Mouse (Mus musculus): ENCODE results near the gene S1pr3. TPM values are rescaled to one million over a fixed set of nuclear protein-coding genes. Genes with fewer than 3 reads are reported as not detected.

S1pr3 gene
- polyA plus RNA-seq, 1 experiment from 2014 or later, result 15.5 TPM

GRCm38 (mm10) chr13:51399562-51399961, 8.9 kb upstream of the S1pr3 start:
- 88% methylated on average over 3 of the region's 3 CpGs for WGBS
- H3K9me3 ChIP-seq (ENCODE audit: control insufficient read depth, low read length), result no peaks in the 10 kb centered on the region
- no peak overlapping the region for H3K27ac ChIP-seq (ENCODE audit: low read depth, low read length)
- H3K4me1 ChIP-seq (replicated peaks; ENCODE audit: control insufficient read depth, insufficient read depth, low read length), result no peaks in the 10 kb centered on the region
- H3K4me3 ChIP-seq (ENCODE audit: low read depth, low read length), result no peak overlapping the region
- no peak for ATAC-seq (replicated peaks; ENCODE audit: low FRiP score)
- DNase-seq (ENCODE audit: low spot score), result no peak
- H3K4me2 ChIP-seq, result no peak overlapping the region
- no peak overlapping the region for H3K9ac ChIP-seq (ENCODE audit: low read depth, low read length)
- no peaks in the 10 kb centered on the region for H3K27me3 ChIP-seq (replicated peaks; ENCODE audit: control insufficient read depth, insufficient read depth, low read length)
- no peaks in the 10 kb centered on the region for H3K36me3 ChIP-seq (ENCODE audit: control insufficient read depth, insufficient read depth, low read length)

GRCm38 (mm10) chr13:51400186-51400719, 8.2 kb upstream of the S1pr3 start:
- Histone ChIP-seq H3K4me3 (ENCODE audit: low read depth, low read length) (peak overlapping the region; percentile 36), H3K4me1 (replicated peaks; ENCODE audit: control insufficient read depth, insufficient read depth, low read length) (no peaks in the 10 kb centered on the region), H3K9ac (ENCODE audit: low read depth, low read length) (no peak overlapping the region), H3K27ac (ENCODE audit: low read depth, low read length) (no peak overlapping the region), H3K9me3 (ENCODE audit: control insufficient read depth, low read length) (no peaks in the 10 kb centered on the region), H3K27me3 (replicated peaks; ENCODE audit: control insufficient read depth, insufficient read depth, low read length) (no peaks in the 10 kb centered on the region), H3K36me3 (ENCODE audit: control insufficient read depth, insufficient read depth, low read length) (no peaks in the 10 kb centered on the region), H3K4me2 (peak overlapping the region; percentile 70)
- peak; percentile 34; the same call in 1 of the 2 replicates for ATAC-seq (replicated peaks; ENCODE audit: low FRiP score)
- DNase-seq (ENCODE audit: low spot score), result no peak
- WGBS, result 19% methylated on average over 14 of the region's 14 CpGs

- peak; percentile 48 for DNase-seq (ENCODE audit: low spot score)
- peak overlapping the region; percentile 7; the same call in 1 of the 2 replicates for H3K9ac ChIP-seq (ENCODE audit: low read depth, low read length)
- H3K4me2 ChIP-seq, result peak overlapping the region; percentile 70
- 4% methylated on average over 20 of the region's 20 CpGs for WGBS
- peak; percentile 43; the same call in 1 of the 2 replicates for ATAC-seq (replicated peaks; ENCODE audit: low FRiP score)
- H3K27me3 ChIP-seq (replicated peaks; ENCODE audit: control insufficient read depth, insufficient read depth, low read length), result no peaks in the 10 kb centered on the region
- H3K36me3 ChIP-seq (ENCODE audit: control insufficient read depth, insufficient read depth, low read length), result no peaks in the 10 kb centered on the region
- H3K4me3 ChIP-seq (ENCODE audit: low read depth, low read length), result peak overlapping the region; percentile 36
- no peaks in the 10 kb centered on the region for H3K4me1 ChIP-seq (replicated peaks; ENCODE audit: control insufficient read depth, insufficient read depth, low read length)
- no peak overlapping the region for H3K27ac ChIP-seq (ENCODE audit: low read depth, low read length)
- H3K9me3 ChIP-seq (ENCODE audit: control insufficient read depth, low read length), result no peaks in the 10 kb centered on the region
Observed at GRCm38 (mm10) chr13:51400736-51401501, 7.5 kb upstream of the S1pr3 start.

- H3K4me1 ChIP-seq (replicated peaks; ENCODE audit: control insufficient read depth, insufficient read depth, low read length), result no peaks in the 10 kb centered on the region
- no peak overlapping the region for H3K4me3 ChIP-seq (ENCODE audit: low read depth, low read length)
- no peaks in the 10 kb centered on the region for H3K9me3 ChIP-seq (ENCODE audit: control insufficient read depth, low read length)
- H3K27ac ChIP-seq (ENCODE audit: low read depth, low read length), result no peak overlapping the region
- no peaks in the 10 kb centered on the region for H3K36me3 ChIP-seq (ENCODE audit: control insufficient read depth, insufficient read depth, low read length)
- WGBS, result 73% methylated on average over 4 of the region's 4 CpGs
- H3K9ac ChIP-seq (ENCODE audit: low read depth, low read length), result no peak overlapping the region
- H3K27me3 ChIP-seq (replicated peaks; ENCODE audit: control insufficient read depth, insufficient read depth, low read length), result peaks cover 19% of the 10 kb centered on the region
- DNase-seq (ENCODE audit: low spot score) (no peak), ATAC-seq (replicated peaks; ENCODE audit: low FRiP score) (no peak)
- H3K4me2 ChIP-seq, result no peak overlapping the region
Observed at GRCm38 (mm10) chr13:51404566-51404965, 3.9 kb upstream of the S1pr3 start.

GRCm38 (mm10) chr13:51405731-51406320, 2.6 kb upstream of the S1pr3 start:
- Histone ChIP-seq H3K27me3 (replicated peaks; ENCODE audit: control insufficient read depth, insufficient read depth, low read length) (peaks cover 19% of the 10 kb centered on the region), H3K4me2 (no peak overlapping the region), H3K36me3 (ENCODE audit: control insufficient read depth, insufficient read depth, low read length) (no peaks in the 10 kb centered on the region), H3K4me3 (ENCODE audit: low read depth, low read length) (no peak overlapping the region), H3K9ac (ENCODE audit: low read depth, low read length) (no peak overlapping the region), H3K9me3 (ENCODE audit: control insufficient read depth, low read length) (no peaks in the 10 kb centered on the region), H3K4me1 (replicated peaks; ENCODE audit: control insufficient read depth, insufficient read depth, low read length) (no peaks in the 10 kb centered on the region), H3K27ac (ENCODE audit: low read depth, low read length) (no peak overlapping the region)
- no peak for DNase-seq (ENCODE audit: low spot score)
- WGBS, result 57% methylated on average over 13 of the region's 13 CpGs
- no peak for ATAC-seq (replicated peaks; ENCODE audit: low FRiP score)

GRCm38 (mm10) chr13:51407541-51408217, 760 bp upstream of the S1pr3 start:
- no peaks in the 10 kb centered on the region for H3K4me1 ChIP-seq (replicated peaks; ENCODE audit: control insufficient read depth, insufficient read depth, low read length)
- WGBS, result 23% methylated on average over 13 of the region's 13 CpGs
- peak overlapping the region; percentile 67 for H3K4me2 ChIP-seq
- H3K4me3 ChIP-seq (ENCODE audit: low read depth, low read length), result no peak overlapping the region
- no peaks in the 10 kb centered on the region for H3K9me3 ChIP-seq (ENCODE audit: control insufficient read depth, low read length)
- H3K9ac ChIP-seq (ENCODE audit: low read depth, low read length), result no peak overlapping the region
- H3K36me3 ChIP-seq (ENCODE audit: control insufficient read depth, insufficient read depth, low read length), result no peaks in the 10 kb centered on the region
- ATAC-seq (replicated peaks; ENCODE audit: low FRiP score), result no peak
- H3K27ac ChIP-seq (ENCODE audit: low read depth, low read length), result no peak overlapping the region
- no peak for DNase-seq (ENCODE audit: low spot score)
- H3K27me3 ChIP-seq (replicated peaks; ENCODE audit: control insufficient read depth, insufficient read depth, low read length), result peaks cover 19% of the 10 kb centered on the region

GRCm38 (mm10) chr13:51409936-51410481, 1.6 kb downstream of the S1pr3 start:
- Histone ChIP-seq H3K4me2 (peak overlapping the region; percentile 45), H3K27me3 (replicated peaks; ENCODE audit: control insufficient read depth, insufficient read depth, low read length) (peaks cover 19% of the 10 kb centered on the region), H3K9ac (ENCODE audit: low read depth, low read length) (no peak overlapping the region), H3K4me1 (replicated peaks; ENCODE audit: control insufficient read depth, insufficient read depth, low read length) (no peaks in the 10 kb centered on the region), H3K4me3 (ENCODE audit: low read depth, low read length) (peak overlapping the region; percentile 13; the same call in 1 of the 2 replicates), H3K36me3 (ENCODE audit: control insufficient read depth, insufficient read depth, low read length) (no peaks in the 10 kb centered on the region), H3K27ac (ENCODE audit: low read depth, low read length) (no peak overlapping the region), H3K9me3 (ENCODE audit: control insufficient read depth, low read length) (peaks cover under 1% of the 10 kb centered on the region; the same call in 1 of the 2 replicates)
- ATAC-seq (replicated peaks; ENCODE audit: low FRiP score) (no peak), DNase-seq (ENCODE audit: low spot score) (no peak)
- WGBS, result 49% methylated on average over 5 of the region's 6 CpGs

- Histone ChIP-seq H3K27me3 (replicated peaks; ENCODE audit: control insufficient read depth, insufficient read depth, low read length) (peaks cover 19% of the 10 kb centered on the region), H3K4me3 (ENCODE audit: low read depth, low read length) (peak overlapping the region; percentile 9; the same call in 1 of the 2 replicates), H3K4me1 (replicated peaks; ENCODE audit: control insufficient read depth, insufficient read depth, low read length) (no peaks in the 10 kb centered on the region), H3K27ac (ENCODE audit: low read depth, low read length) (no peak overlapping the region), H3K9me3 (ENCODE audit: control insufficient read depth, low read length) (peaks cover 3% of the 10 kb centered on the region; the same call in 1 of the 2 replicates), H3K4me2 (peak overlapping the region; percentile 45), H3K36me3 (ENCODE audit: control insufficient read depth, insufficient read depth, low read length) (no peaks in the 10 kb centered on the region), H3K9ac (ENCODE audit: low read depth, low read length) (no peak overlapping the region)
- DNase-seq (ENCODE audit: low spot score) (no peak), ATAC-seq (replicated peaks; ENCODE audit: low FRiP score) (no peak)
- WGBS, result 69% methylated on average over 9 of the region's 9 CpGs
Observed at GRCm38 (mm10) chr13:51411243-51411642, 2.8 kb downstream of the S1pr3 start.
